Mouse (Mus musculus) olfactory bulb, adult 2 months (tissue): ENCODE results near the gene Chst15. TPM values are rescaled to one million over a fixed set of nuclear protein-coding genes. Genes with fewer than 3 reads are reported as not detected.

Source experiments
- H3K27ac ChIP-seq: fragments of 200-500 bp; 2 replicates; pipeline ENCODE4 v1.5.1; 2012; ENCODE audit warnings: low read depth, low read length; ENCODE audit not compliant: insufficient read depth
- H3K4me1 ChIP-seq: fragments of 200-500 bp; 2 replicates; pipeline ENCODE4 v1.6.1; 2012; ENCODE audit warnings: low read length; ENCODE audit not compliant: control insufficient read depth, insufficient read depth
- H3K4me3 ChIP-seq: fragments of 200-500 bp; 2 replicates; pipeline ENCODE4 v1.5.1; 2012; ENCODE audit warnings: mild to moderate bottlenecking, low read depth, low read length, moderate library complexity; ENCODE audit not compliant: insufficient read depth
- CTCF ChIP-seq: fragments of 200-500 bp; IDR thresholded peaks from 2 replicates; pipeline ENCODE4 v1.5.1; 2012; ENCODE audit warnings: low read depth, mild to moderate bottlenecking, low read length, moderate library complexity; ENCODE audit not compliant: insufficient read depth
- POLR2A ChIP-seq: fragments of 200-500 bp; IDR thresholded peaks from 2 replicates; pipeline ENCODE4 v1.6.1; 2012; ENCODE audit warnings: mild to moderate bottlenecking, low read depth, low read length, moderate library complexity; ENCODE audit not compliant: insufficient read depth
- WGBS: fragments of 180-500 bp; shearing (Covaris S2); methylation state at CpG from one replicate; pipeline ENCODE4 v1.1.7; 2018; 5-methylcytosine and 5-hydroxymethylcytosine counted together
- polyA plus RNA-seq: library from polyadenylated mRNA; stranded (reverse); fragments of >200 nt; gene quantifications from 2 replicates; pipeline ENCODE4 v1.2.4, GENCODE M21; 2012; ENCODE audit warnings: low replicate concordance; ENCODE audit not compliant: missing spikeins, insufficient read depth, insufficient read length

Chst15 gene
- not detected in 2 replicates for polyA plus RNA-seq

- Histone ChIP-seq H3K4me3 (peak within 1 kb of the TSS; percentile 72), H3K4me1 (0 out of 2 replicates have a peak, but pooled peaks cover 15% of the 10 kb centered on the region), H3K27ac (peak within 1 kb of the TSS; percentile 18; the same call in 1 of the 2 replicates)
- TF ChIP-seq CTCF (no peak), POLR2A (no peak)
- WGBS = 1% methylated on average over 34 of the region's 34 CpGs
Observed at GRCm38 (mm10) chr7:132317036-132317541, at the start of gene Chst15. Gene Chst15, minus strand, starts transcription at chr7:132317228.

- H3K4me1 ChIP-seq = peaks cover 17% of the 10 kb centered on the region
- no peak overlapping the region for H3K4me3 ChIP-seq
- WGBS = 94% methylated on average over 5 of the region's 5 CpGs
- H3K27ac ChIP-seq = no peak overlapping the region
- no peak for TF ChIP-seq POLR2A
- TF ChIP-seq CTCF = no peak
Observed at GRCm38 (mm10) chr7:132365703-132366384, 48.8 kb upstream of the Chst15 start.

GRCm38 (mm10) chr7:132365111-132365510 lies 48.1 kb upstream of the Chst15 start:
- TF ChIP-seq POLR2A = no peak
- TF ChIP-seq CTCF = no peak
- no peak overlapping the region for H3K4me3 ChIP-seq
- H3K27ac ChIP-seq = no peak overlapping the region
- peaks cover 17% of the 10 kb centered on the region for H3K4me1 ChIP-seq
- WGBS = 87% methylated on average over 5 of the region's 5 CpGs

GRCm38 (mm10) chr7:132364506-132364905 lies 47.5 kb upstream of the Chst15 start:
- 86% methylated on average over 5 of the region's 5 CpGs for WGBS
- Histone ChIP-seq H3K4me3 (no peak overlapping the region), H3K27ac (no peak overlapping the region), H3K4me1 (peaks cover 13% of the 10 kb centered on the region)
- no peak for TF ChIP-seq CTCF
- TF ChIP-seq POLR2A = no peak

GRCm38 (mm10) chr7:132360336-132360735 lies 43.3 kb upstream of the Chst15 start:
- H3K27ac ChIP-seq = no peak overlapping the region
- TF ChIP-seq CTCF (no peak), POLR2A (no peak)
- H3K4me3 ChIP-seq = no peak overlapping the region
- H3K4me1 ChIP-seq = peaks cover 2% of the 10 kb centered on the region; the same call in 1 of the 2 replicates
- WGBS = 93% methylated on average over 4 of the region's 4 CpGs

- Histone ChIP-seq H3K27ac (no peak overlapping the region), H3K4me3 (no peak overlapping the region), H3K4me1 (peaks cover 2% of the 10 kb centered on the region; the same call in 1 of the 2 replicates)
- 76% methylated on average over 4 of the region's 4 CpGs for WGBS
- TF ChIP-seq POLR2A (no peak), CTCF (no peak)
Observed at GRCm38 (mm10) chr7:132358709-132359108, 41.7 kb upstream of the Chst15 start.

- Histone ChIP-seq H3K4me3 (no peak overlapping the region), H3K4me1 (peaks cover 2% of the 10 kb centered on the region; the same call in 1 of the 2 replicates), H3K27ac (no peak overlapping the region)
- 80% methylated on average over 3 of the region's 3 CpGs for WGBS
- TF ChIP-seq CTCF = no peak
Observed at GRCm38 (mm10) chr7:132358250-132358649, 41.2 kb upstream of the Chst15 start.

GRCm38 (mm10) chr7:132357841-132358237 lies 40.8 kb upstream of the Chst15 start:
- 96% methylated on average over 3 of the region's 3 CpGs for WGBS

GRCm38 (mm10) chr7:132356881-132357840 lies 40.1 kb upstream of the Chst15 start:
- TF ChIP-seq POLR2A (no peak), CTCF (no peak)
- WGBS = 65% methylated on average over 10 of the region's 10 CpGs

More at GRCm38 (mm10) chr7:132357841-132358237, 40.8 kb upstream of the Chst15 start:
- peaks cover 2% of the 10 kb centered on the region; the same call in 1 of the 2 replicates for H3K4me1 ChIP-seq
- no peak overlapping the region for H3K4me3 ChIP-seq
- no peak overlapping the region for H3K27ac ChIP-seq
- TF ChIP-seq CTCF = no peak
- TF ChIP-seq POLR2A = no peak

GRCm38 (mm10) chr7:132356185-132356584 lies 39.2 kb upstream of the Chst15 start:
- H3K27ac ChIP-seq = no peak overlapping the region
- no peaks in the 10 kb centered on the region for H3K4me1 ChIP-seq
- WGBS = 38% methylated on average over 8 of the region's 8 CpGs
- TF ChIP-seq CTCF = no peak
- no peak for TF ChIP-seq POLR2A
- no peak overlapping the region for H3K4me3 ChIP-seq

More at GRCm38 (mm10) chr7:132356881-132357840, 40.1 kb upstream of the Chst15 start:
- H3K4me3 ChIP-seq = no peak overlapping the region
- H3K27ac ChIP-seq = no peak overlapping the region
- no peaks in the 10 kb centered on the region for H3K4me1 ChIP-seq
